Mouse (Mus musculus) liver, adult 2 months (tissue): Measurements from ENCODE around the gene Atp8a2.

Source experiments
- CTCF ChIP-seq: fragments of 200-500 bp; IDR thresholded peaks from 2 replicates; pipeline ENCODE4 v1.5.1; 2011; ENCODE audit warnings: low read depth, low read length, control low read depth
- POLR2A ChIP-seq: fragments of 200-500 bp; IDR thresholded peaks from 2 replicates; pipeline ENCODE4 v1.6.1; 2011; ENCODE audit warnings: low read length, control low read depth; ENCODE audit not compliant: insufficient read depth; ENCODE audit errors: extremely low read depth

GRCm38 (mm10) chr14:59720386-59720785 is 476.6 kb downstream of the Atp8a2 start:
- TF ChIP-seq CTCF (no peak), POLR2A (no peak)
